Mouse (Mus musculus): ENCODE measurements around the gene Dctn3.
"Not testable (repeated sequence)": the region's sequence is repeated elsewhere in the genome, so short reads cannot be mapped to it uniquely, and the experiment has no call there.

Dctn3 gene

GRCm38 (mm10) chr4:41707011-41707535, 15.9 kb downstream of the Dctn3 start:
- in situ Hi-C loops (cut with MboI; ENCODE audit: low pct_unique_long_range_greater_than_20kb in 1 of 2, low sequenced_read_pairs in 2 of 2, unreplicated experiment in 1 of 2) = loop anchor here in 1 of 2 experiments (10.0 to 25.0 kb wide), 2 partner anchors 142 to 570 kb away; partner anchors contain the start of genes Dnaic1, Fam219a and Ube2r2

- in situ Hi-C loops (cut with MboI; ENCODE audit: low pct_unique_long_range_greater_than_20kb in 1 of 2, low sequenced_read_pairs in 2 of 2, unreplicated experiment in 1 of 2) = loop anchor here in 1 of 2 experiments (10.0 to 25.0 kb wide), 2 partner anchors 141 to 569 kb away; partner anchors contain the start of genes Dnaic1, Fam219a and Ube2r2
These were observed 16.8 kb downstream of the Dctn3 start for GRCm38 (mm10) chr4:41705922-41706754.

- in situ Hi-C loops (cut with MboI; ENCODE audit: low pct_unique_long_range_greater_than_20kb in 1 of 2, low sequenced_read_pairs in 2 of 2, unreplicated experiment in 1 of 2) = loop anchor here in 1 of 2 experiments (10.0 to 25.0 kb wide), 2 partner anchors 140 to 567 kb away; partner anchors contain the start of genes Dnaic1, Fam219a and Ube2r2
These were observed 18.3 kb downstream of the Dctn3 start for GRCm38 (mm10) chr4:41704651-41705050.

GRCm38 (mm10) chr4:41702226-41702625, 20.7 kb downstream of the Dctn3 start:
- in situ Hi-C loops (cut with MboI; ENCODE audit: low pct_unique_long_range_greater_than_20kb in 1 of 2, low sequenced_read_pairs in 2 of 2, unreplicated experiment in 1 of 2) = loop anchor here in 1 of 2 experiments (10.0 to 25.0 kb wide), 2 partner anchors 137 to 565 kb away; partner anchors contain the start of genes Dnaic1, Fam219a and Ube2r2

GRCm38 (mm10) chr4:41700224-41700623, 22.7 kb downstream of the Dctn3 start:
- in situ Hi-C loops (cut with MboI; ENCODE audit: low pct_unique_long_range_greater_than_20kb in 1 of 2, low sequenced_read_pairs in 2 of 2, unreplicated experiment in 1 of 2) = loop anchor here in 1 of 2 experiments (10.0 to 25.0 kb wide), 2 partner anchors 135 to 563 kb away; partner anchors contain the start of genes Dnaic1, Fam219a and Ube2r2

- in situ Hi-C loops (cut with MboI; ENCODE audit: low pct_unique_long_range_greater_than_20kb in 1 of 2, low sequenced_read_pairs in 2 of 2, unreplicated experiment in 1 of 2) = loop anchor here in 1 of 2 experiments (10.0 to 25.0 kb wide), 2 partner anchors 135 to 562 kb away; partner anchors contain the start of genes Dnaic1, Fam219a and Ube2r2
These were observed 23.2 kb downstream of the Dctn3 start, which contains the start of gene Il11ra1 for GRCm38 (mm10) chr4:41699783-41700182. Il11ra1 (plus strand) TSS chr4:41699989.

GRCm38 (mm10) chr4:41698421-41699016, 24.5 kb downstream of the Dctn3 start:
- in situ Hi-C loops (cut with MboI; ENCODE audit: low pct_unique_long_range_greater_than_20kb in 1 of 2, low sequenced_read_pairs in 2 of 2, unreplicated experiment in 1 of 2) = not testable (repeated sequence)

GRCm38 (mm10) chr4:41696930-41697841, 25.8 kb downstream of the Dctn3 start, which contains the start of gene Cntfr:
Cntfr (minus strand) TSS chr4:41697089.
- in situ Hi-C loops (cut with MboI; ENCODE audit: low pct_unique_long_range_greater_than_20kb in 1 of 2, low sequenced_read_pairs in 2 of 2, unreplicated experiment in 1 of 2) = not testable (repeated sequence)

GRCm38 (mm10) chr4:41696452-41696851, 26.5 kb downstream of the Dctn3 start:
- in situ Hi-C loops (cut with MboI; ENCODE audit: low pct_unique_long_range_greater_than_20kb in 1 of 2, low sequenced_read_pairs in 2 of 2, unreplicated experiment in 1 of 2) = not testable (repeated sequence)

- in situ Hi-C loops (cut with MboI; ENCODE audit: low pct_unique_long_range_greater_than_20kb in 1 of 2, low sequenced_read_pairs in 2 of 2, unreplicated experiment in 1 of 2) = not testable (repeated sequence)
These were observed 27.2 kb downstream of the Dctn3 start for GRCm38 (mm10) chr4:41695800-41696199.

GRCm38 (mm10) chr4:41693511-41693910, 29.5 kb downstream of the Dctn3 start:
- in situ Hi-C loops (cut with MboI; ENCODE audit: low pct_unique_long_range_greater_than_20kb in 1 of 2, low sequenced_read_pairs in 2 of 2, unreplicated experiment in 1 of 2) = not testable (repeated sequence)

GRCm38 (mm10) chr4:41690014-41690413, 33.0 kb downstream of the Dctn3 start:
- in situ Hi-C loops (cut with MboI; ENCODE audit: low pct_unique_long_range_greater_than_20kb in 1 of 2, low sequenced_read_pairs in 2 of 2, unreplicated experiment in 1 of 2) = not testable (repeated sequence)

- in situ Hi-C loops (cut with MboI; ENCODE audit: low pct_unique_long_range_greater_than_20kb in 1 of 2, low sequenced_read_pairs in 2 of 2, unreplicated experiment in 1 of 2) = not testable (repeated sequence)
These were observed 34.4 kb downstream of the Dctn3 start for GRCm38 (mm10) chr4:41688562-41688961.

GRCm38 (mm10) chr4:41685882-41686492, 37.0 kb downstream of the Dctn3 start:
- in situ Hi-C loops (cut with MboI; ENCODE audit: low pct_unique_long_range_greater_than_20kb in 1 of 2, low sequenced_read_pairs in 2 of 2, unreplicated experiment in 1 of 2) = not testable (repeated sequence)

- in situ Hi-C loops (cut with MboI; ENCODE audit: low pct_unique_long_range_greater_than_20kb in 1 of 2, low sequenced_read_pairs in 2 of 2, unreplicated experiment in 1 of 2) = not testable (repeated sequence)
These were observed 38.0 kb downstream of the Dctn3 start for GRCm38 (mm10) chr4:41684931-41685453.

GRCm38 (mm10) chr4:41684131-41684930, 38.6 kb downstream of the Dctn3 start:
- in situ Hi-C loops (cut with MboI; ENCODE audit: low pct_unique_long_range_greater_than_20kb in 1 of 2, low sequenced_read_pairs in 2 of 2, unreplicated experiment in 1 of 2) = not testable (repeated sequence)
